Mouse (Mus musculus): ENCODE measurements around the gene Reps2.

DNA sequence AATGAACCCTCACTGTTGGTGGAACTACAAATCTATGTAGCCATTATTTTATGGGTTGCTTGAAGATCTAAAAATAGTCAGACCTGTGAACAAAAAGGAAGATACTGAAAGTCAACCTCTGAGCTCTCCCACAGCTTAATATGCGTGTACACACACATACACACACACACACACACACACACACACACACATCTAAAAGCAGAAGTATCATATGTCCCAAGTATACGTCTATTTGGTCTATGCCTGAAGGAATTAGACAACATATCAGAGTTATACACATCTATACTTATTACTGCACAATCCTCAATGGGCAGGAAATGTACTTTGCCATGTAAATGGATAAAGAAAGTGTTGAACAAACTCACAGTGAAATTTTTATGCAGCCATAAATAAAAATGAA, 47.8 kb upstream of the Reps2 start:
- TF ChIP-seq CTCF (IDR thresholded peaks at IDR 0.05; ENCODE audit: low read depth), result no peak
- TF ChIP-seq EP300 (IDR thresholded peaks at IDR 0.05; ENCODE audit: low read depth), result no peak
